Mouse (Mus musculus) layer of hippocampus, adult 6 months (tissue): ENCODE results near the gene Ablim1. TPM values are rescaled to one million over a fixed set of nuclear protein-coding genes. Genes with fewer than 3 reads are reported as not detected.

Experiments
- long read RNA-seq, 2 experiments: library from polyadenylated mRNA; unstranded; transcript quantifications; one replicate each; pipeline ENCODE4 v2.0.0; 2019 to 2020
- polyA plus RNA-seq: library from polyadenylated mRNA; unstranded; fragments of <200 nt; fragmentation: Nextera tagmentation; gene quantifications from 2 replicates; pipeline ENCODE4 v1.2.3, GENCODE M21; 2021

The Ablim1 gene
- 40.1 and 41.9 TPM in 2 replicates for polyA plus RNA-seq
- long read RNA-seq, experiment 1, partial matches to known transcripts: 6 of 61 reads
- long read RNA-seq, experiment 1, other reads (novel, unspliced or antisense): 55 of 61 reads
- long read RNA-seq, experiment 2, partial matches to known transcripts: 9 of 172 reads
- long read RNA-seq, experiment 2, other reads (novel, unspliced or antisense): 162 of 172 reads

GRCm38 (mm10) chr19:57314346-57315012, at the start of gene Ablim1:
Ablim1 (minus strand) TSS chr19:57314919.

GRCm38 (mm10) chr19:57360341-57361130, 45.8 kb upstream of the Ablim1 start, which contains the start of gene Fam160b1:
Fam160b1 (plus strand) TSS chr19:57360680.

GRCm38 (mm10) chr19:57007781-57008710, 306.7 kb downstream of the Ablim1 start, which contains the start of gene Afap1l2:
Afap1l2 (minus strand) TSS chr19:57008228.

Other genes with a start within 250 kb of the Ablim1 start
- 3.2 and 4.1 TPM in 2 replicates for gene Fam160b1, start 45.8 kb upstream of the Ablim1 start, polyA plus RNA-seq
- gene Trub1, start 138.0 kb upstream of the Ablim1 start, polyA plus RNA-seq: 10.3 and 11.3 TPM in 2 replicates